Mouse (Mus musculus) ovary, postnatal 10 days (tissue): ENCODE data around the gene Col12a1.
"Not testable (repeated sequence)": the region's sequence is repeated elsewhere in the genome, so short reads cannot be mapped to it uniquely, and the experiment has no call there.

Experiments
- DNase-seq: peaks from one replicate; pipeline ENCODE4 v3.0.0; 2022; ENCODE audit warnings: low spot score

Col12a1 gene

GRCm38 (mm10) chr9:79689342-79689741, 29.3 kb downstream of the Col12a1 start:
- no peak for DNase-seq

- DNase-seq = no peak
Observed at GRCm38 (mm10) chr9:79687227-79687626, 31.4 kb downstream of the Col12a1 start.

DNA sequence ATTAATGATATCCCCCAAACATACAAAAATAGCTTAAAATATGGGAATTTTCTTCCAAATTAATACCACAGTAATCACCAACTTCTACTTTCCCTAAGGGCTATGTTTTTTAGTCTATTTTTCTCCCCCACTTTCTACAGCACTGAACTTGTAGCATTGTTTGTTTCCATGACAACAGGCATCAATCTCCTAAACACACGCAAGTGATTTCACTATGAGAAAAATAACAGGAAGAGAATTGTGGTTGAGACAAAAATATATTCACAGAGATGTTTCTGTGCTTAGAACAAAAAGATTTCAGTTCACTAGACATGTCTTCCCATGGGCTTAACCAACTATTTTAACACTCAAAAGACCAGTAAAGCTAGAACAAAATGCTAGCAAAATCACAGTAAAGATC, 32.6 kb downstream of the Col12a1 start:
- no peak for DNase-seq

DNA sequence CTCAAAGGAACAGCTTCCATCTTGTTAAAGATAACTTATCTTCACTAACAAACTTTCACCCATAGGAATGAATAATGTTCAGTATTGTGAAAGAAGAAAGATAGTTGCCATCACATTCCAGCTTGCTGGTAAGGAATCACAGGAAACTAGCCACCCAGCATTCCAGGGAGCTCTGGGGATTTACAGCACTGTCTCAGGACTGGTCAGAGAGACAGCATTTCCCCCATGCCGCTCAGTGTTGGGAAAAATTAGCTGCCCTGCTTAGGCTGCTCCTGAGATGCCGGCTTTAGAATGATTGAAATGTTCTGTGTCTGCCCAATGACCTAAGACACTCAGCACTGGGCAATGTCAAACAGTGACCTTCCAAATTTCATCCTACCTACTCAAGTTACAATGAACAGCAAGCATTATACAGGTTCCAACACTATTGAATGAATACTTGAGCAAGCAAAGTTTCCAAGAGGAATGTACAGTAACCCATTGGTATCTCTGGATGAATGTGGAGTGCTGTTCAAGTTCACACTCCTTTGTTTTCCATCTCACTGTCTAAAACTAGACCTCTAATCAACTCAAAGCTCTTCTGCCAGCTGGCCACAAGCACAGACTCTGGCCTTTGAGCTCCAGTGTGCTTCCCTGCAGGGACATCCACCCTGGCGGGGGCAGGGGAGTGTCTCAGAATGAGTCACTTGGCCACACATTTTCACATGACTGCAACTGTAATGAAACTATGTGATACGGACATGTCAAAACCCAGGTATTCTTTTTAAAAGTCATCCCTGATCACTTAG, 38.0 kb downstream of the Col12a1 start:
- no peak for DNase-seq

GRCm38 (mm10) chr9:79668806-79669205, 49.8 kb downstream of the Col12a1 start:
- DNase-seq = not testable (repeated sequence)

DNA sequence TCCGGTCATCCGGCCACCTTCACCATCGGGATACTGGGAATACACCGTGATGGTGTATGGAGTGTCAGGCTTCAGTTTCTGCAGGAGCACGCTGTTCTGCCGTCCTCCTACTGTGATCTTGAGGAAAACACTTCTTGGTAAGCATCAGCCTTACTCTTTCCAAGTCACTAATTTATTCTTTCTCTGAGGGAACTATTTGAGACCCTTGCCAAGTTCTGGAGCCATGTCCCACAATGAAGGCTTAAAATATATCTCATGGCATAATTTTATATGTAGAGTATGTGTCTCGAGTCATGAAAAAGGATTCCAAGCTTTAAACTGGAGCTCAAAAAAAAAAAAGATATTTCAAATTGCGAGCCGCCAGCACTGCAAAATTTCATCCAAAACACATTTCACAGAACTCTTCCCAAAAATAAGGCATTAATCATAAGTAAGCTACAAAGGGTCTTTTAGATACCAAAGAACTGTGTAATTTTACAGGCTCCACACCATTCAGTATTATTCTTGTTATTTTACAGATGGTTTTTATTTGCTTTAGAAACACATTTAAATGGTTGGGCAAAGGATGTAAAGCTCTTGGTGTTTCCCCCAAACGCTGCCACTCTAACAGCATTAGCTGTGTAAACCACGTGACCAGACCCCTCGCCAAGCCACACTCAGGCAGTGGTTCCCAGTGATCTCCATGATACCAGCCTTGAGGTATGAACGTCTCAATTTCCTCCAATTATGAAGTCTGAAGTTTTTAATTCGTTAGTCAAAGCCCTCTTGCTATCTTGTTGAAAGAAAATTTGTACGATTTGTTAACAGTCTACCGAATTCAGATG, 65.1 kb downstream of the Col12a1 start:
- DNase-seq = no peak

GRCm38 (mm10) chr9:79648587-79648986, 70.0 kb downstream of the Col12a1 start:
- no peak for DNase-seq

- no peak for DNase-seq
Observed at GRCm38 (mm10) chr9:79645757-79646156, 72.9 kb downstream of the Col12a1 start.

- DNase-seq = no peak
Observed at GRCm38 (mm10) chr9:79639430-79640090, 79.1 kb downstream of the Col12a1 start.

DNA sequence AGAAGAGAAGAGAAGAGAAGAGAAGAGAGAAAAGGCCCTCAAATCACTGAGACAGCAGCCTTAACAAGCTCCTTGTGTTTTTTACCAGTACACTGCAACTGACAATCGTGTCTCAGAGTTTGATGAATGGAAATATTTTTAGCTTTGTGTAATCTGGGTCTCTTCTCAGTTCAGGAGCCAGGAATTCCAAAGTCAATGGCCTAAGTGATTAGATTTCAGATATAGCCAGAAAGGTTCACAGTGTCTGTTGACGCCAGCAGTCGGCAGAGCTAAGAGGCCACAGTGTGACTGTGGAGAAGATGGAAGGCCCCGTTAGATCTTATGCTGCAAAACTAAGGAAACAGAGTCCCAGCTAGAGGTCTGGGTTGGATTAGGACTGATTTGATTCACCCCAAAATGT, 80.8 kb downstream of the Col12a1 start:
- no peak for DNase-seq

- no peak for DNase-seq
Observed at GRCm38 (mm10) chr9:79634076-79634475, 84.6 kb downstream of the Col12a1 start.

DNA sequence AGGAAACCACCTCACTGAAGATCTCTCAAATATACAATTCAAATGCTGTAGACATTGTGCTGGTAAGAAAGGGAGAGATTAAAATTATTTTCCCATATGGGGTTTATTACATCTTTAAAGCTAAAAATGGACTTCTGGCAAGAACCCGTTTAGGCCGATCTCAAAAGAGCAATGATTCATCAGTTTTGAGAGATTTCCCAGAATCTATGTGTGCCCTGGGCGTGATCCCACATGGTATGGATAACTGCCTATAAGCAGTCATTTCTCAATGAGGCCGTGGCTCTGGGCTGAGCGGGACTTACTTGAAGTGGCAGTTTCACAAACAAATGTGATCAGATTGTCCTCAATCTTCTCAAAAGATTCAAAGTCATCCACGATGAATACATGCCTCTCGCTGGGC, 87.4 kb downstream of the Col12a1 start:
- no peak for DNase-seq

DNA sequence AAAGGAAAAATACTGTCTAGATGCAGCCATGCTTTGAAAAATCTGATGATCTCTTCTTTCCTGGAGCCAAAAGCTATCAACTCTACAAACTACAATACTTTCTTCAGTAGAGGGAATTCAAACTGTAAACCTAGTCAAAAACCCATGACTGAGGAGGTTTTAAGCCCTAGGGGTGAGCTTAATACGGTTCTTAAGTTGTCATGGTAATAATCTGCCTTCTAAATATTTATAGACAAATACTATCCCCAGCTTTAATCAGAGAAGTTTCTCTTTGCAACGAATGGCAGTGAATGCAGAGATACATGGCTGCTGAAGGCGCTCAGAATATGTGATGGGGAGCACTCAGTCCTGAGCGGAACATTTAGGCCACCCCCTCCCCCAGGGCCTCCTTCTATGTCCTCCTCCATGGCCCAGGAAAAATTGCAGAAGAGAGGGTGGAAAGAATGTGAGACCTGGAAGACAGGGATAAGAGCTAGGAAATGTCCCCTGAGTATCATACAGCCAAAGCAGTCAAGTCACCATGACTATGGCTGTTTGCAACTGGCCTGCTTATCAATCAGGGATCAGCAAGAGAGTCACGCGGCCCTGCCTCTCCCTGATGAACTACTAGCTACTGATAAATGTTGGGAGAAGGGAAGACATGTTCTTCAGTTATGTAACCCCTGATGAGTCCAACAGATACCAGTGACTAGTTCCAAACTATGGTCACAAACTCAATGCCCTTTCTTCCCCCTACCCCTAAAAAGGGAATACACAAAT, 99.6 kb downstream of the Col12a1 start:
- no peak for DNase-seq

GRCm38 (mm10) chr9:79617336-79617735, 101.3 kb downstream of the Col12a1 start:
- no peak for DNase-seq

DNA sequence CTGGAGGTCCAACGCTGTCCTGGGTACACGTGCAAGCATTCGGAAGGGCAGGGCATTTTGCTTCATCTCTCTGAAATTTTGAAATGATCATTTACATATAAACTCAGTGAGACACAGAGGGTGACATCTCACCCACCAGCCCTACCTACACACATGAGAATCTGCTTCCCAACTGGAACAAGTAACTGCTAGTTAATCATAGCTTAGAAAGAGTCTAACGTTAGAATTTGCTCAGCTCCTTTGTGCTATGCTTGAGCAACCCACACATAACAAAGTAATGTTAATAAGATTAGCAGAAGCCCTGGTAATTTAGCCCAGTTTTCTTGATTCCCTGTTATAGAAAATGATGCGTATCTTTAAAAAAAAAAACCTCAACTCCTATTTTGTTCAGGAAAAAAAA, 102.6 kb downstream of the Col12a1 start:
- no peak for DNase-seq

- DNase-seq = no peak
Observed at GRCm38 (mm10) chr9:79610286-79610685, 108.3 kb downstream of the Col12a1 start.

- DNase-seq = no peak
Observed at GRCm38 (mm10) chr9:79609661-79610060, 109.0 kb downstream of the Col12a1 start.

- no peak for DNase-seq
Observed at GRCm38 (mm10) chr9:79608795-79609194, 109.8 kb downstream of the Col12a1 start.

DNA sequence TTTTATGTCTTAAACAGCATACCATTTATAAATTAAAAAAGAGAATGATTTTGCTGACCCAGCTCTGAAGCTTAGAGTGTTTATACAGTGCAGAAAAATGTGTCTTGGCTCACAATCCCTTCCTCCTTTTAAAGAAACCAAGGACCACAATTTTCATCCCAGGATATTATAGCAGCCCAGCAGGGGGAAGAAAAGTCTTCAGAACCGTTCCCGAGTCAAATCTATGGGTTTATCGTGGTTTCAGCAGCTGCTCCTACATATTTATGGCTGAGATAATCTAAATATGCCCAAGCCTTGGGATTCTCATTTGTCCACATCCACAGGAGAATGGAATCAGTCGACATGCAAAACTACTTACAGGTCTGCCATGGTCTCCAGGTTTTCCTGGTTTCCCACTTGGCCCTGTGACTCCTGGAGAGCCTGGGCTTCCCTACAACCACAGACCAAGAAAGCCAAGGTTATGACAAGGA, 110.5 kb downstream of the Col12a1 start:
- DNase-seq = no peak

GRCm38 (mm10) chr9:79606122-79606521, 112.5 kb downstream of the Col12a1 start:
- DNase-seq = no peak

DNA sequence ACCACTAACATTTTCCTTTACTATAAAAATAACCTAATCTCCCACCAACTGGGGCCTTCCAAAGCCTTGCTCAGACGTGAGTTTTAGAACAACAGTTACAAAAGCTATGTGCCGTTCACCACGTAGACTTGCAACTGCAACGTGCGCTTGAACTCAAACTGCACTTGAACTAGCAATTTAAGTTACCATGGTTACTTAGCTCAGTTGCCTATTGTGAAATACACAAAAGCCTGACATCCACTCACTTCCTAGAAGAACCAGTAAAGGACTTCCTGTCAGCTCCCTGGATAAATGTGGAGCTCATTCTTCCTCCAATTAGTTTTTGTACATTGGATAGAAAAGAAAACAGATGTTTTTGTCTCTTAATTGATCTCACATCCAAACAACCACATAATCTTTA, 112.9 kb downstream of the Col12a1 start:
- DNase-seq = no peak

GRCm38 (mm10) chr9:79604546-79604945, 114.1 kb downstream of the Col12a1 start:
- DNase-seq = no peak
